Mouse (Mus musculus) cerebellum, postnatal 36 days (tissue): ENCODE measurements around the gene Rsrc1.
"Not testable (repeated sequence)": the region's sequence is repeated elsewhere in the genome, so short reads cannot be mapped to it uniquely, and the experiment has no call there.

Source experiments
- DNase-seq, 2 experiments: peaks; one replicate each; pipeline ENCODE4 v3.0.0; 2021 to 2022; ENCODE audit warnings: mixed read lengths in 2 of 2

The Rsrc1 gene

DNA sequence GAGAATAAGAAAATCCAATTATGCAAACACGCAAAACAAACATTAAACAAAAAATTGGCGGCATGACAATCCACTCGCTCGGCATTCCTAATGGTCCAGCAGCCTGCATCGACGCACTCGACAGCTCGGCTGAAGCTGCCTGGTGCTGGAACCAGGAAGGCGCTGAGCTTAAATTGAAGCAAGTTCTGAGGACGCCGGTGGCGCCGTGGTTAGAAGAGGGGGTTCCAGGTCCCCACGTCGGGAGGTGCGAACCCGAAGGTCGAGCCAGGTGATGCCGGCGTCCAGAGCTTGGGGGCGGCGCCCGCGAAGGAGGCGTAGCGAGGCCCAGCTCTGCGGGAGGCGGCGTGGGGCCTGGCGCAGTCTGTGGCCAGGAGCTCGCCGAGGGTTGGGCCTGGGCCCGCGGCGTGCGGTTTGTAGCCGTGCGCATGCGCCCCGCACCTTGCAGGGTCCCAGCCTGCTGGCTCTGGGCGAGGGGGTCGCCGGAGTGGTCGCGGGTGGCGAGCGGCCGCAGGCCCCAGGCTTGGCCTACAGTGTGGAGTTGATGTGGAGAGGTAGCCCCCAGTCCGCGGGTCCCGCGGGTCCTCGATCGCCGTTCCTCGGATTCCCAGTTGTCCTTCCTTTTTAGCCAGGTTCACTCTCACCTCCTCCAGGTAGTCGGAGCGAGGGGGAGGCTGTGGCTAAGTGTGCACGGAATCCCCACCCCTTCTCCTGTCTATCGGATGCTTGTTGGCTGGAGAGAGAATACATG is 4.5 kb downstream of the Rsrc1 start:
- DNase-seq, result peak; percentile 69 to 80

DNA sequence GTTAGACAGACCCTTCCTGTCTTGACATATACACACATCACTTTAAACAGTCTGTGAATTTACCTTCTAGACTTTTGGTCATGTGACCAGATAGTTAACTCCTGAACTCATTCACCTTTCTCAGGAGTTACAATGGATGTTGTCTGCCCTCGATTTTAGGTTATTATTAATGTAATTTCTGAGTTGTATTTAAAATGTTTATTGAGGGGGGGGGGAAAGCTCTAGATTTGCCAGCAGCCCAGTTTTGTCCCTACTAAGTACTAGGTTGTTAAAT is 5.0 kb downstream of the Rsrc1 start:
- DNase-seq, result no peak

DNA sequence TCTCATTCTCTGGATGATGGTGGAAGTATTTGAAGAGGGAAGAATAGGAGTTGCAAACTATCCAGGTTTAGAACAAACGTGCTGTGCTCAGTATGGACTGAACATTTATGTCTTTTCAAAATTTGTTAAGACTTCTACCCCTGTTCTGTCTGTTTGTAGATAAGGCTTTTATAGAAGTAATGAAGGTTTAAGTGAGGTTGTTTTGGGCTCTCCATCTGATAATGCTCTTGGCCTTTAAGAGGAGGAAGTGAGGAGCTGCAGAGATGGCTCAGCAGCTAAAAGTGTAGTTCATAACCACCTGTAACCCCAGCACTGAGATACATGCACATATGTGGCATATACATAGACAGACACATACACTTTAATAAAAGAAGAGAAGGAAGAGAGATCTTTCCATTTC is 15.6 kb downstream of the Rsrc1 start:
- DNase-seq, result no peak

DNA sequence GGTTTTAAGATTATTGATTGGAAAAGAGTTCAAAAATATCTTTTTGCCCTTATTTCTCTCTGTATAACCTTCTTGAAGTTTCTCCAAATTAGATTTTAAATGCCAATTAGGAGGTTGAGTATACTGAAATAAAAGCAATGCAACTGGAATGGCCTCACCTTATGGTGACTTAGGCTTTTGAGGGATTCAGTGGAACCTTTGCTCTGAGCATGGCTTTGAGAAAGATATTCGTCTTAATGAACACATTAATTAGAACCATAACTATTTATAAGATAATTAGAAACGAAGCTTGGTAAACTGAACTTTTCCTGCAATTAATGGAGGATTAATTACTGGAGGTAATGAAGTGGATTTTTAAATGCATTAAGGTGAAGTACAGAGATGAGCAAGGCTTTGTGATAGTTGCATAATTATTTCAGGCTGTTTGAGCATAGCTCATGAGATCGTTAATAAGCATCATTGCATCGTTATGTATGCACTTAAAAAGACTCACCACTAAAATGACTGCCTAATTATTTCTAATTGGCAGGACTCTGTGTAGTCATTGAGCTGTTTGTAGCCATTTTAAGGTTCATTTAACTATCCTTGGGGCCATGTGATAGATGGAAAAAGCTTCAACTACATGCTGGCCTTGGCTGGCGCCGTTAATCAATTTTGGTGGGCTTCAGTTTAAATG is 55.3 kb downstream of the Rsrc1 start:
- DNase-seq, result no peak

DNA sequence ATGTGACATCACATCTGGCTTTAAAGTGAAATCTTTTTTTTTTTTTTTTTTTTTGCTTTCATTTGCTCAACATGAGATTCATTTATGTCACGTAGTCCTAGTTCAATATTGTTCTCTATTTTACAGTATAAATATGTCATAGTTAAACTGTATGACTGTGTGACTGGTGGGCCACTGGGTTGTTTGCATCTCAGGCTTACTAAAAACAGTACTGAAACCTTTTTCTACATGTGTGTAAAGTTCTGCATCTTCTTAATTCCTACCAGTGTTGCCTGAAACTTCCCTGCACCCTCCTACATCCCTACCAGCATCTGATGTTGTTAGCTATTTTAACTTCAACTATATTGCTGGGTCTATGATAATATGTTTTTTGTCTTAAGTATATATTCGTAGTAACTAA is 78.6 kb downstream of the Rsrc1 start:
- DNase-seq, result no peak

DNA sequence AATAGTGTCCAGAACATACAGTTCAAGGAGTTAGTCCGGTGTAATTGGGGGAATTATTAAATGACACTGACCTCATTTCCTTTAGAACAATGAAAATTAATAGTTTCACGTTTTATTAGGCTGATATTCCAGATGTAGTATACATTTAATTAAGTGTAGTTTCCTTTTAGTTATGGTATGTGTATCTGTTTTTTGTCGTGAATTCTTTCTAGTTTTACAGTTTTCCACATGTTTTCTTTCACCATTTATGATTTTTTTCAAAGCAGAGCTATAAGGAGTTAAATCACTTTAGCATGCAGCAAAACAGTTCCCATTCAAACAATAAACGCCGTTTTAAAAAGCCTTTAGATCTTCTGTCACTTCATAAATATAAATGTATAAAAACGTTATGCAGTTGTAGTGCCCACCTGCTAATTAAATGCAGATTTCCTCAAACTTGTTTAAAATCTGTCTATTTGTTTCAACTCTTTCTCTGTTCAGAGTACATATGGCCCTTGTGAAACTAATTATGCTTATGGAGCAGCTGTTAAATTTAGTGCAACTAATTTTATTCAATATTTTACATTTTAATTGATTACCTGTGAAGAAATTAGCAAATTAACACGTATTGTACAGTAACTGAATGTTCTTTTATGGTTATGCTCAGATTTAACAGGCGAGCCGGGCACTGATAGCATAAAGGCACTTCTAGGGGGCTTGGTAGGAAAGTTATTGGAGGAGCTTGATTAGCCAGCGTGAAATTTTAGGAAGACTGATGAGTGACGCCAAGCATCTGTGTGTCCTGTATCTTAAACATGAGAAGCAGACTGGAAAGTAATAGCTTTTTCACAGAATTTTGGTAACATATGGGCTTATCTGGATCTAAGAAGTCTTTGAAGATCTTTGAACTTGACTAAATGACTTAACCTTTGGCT is 89.6 kb downstream of the Rsrc1 start:
- DNase-seq, result no peak

DNA sequence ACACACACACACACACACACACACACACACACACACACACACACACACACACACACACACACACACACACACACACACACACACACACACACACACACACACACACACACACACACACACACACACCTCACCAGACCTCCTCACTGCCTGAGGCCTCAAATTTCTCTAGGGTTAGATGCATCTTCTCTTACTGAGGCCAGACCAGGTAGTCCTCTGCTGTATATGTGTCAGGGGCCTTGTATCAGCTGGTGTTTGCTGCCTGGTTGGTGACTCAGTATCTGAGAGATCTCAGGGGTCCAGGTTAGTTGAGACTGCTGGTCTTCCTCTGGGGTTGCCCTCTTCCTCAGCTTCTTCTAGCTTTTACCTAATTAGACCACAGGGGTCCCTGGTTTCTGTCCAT is 92.5 kb downstream of the Rsrc1 start:
- DNase-seq, result not testable (repeated sequence)

DNA sequence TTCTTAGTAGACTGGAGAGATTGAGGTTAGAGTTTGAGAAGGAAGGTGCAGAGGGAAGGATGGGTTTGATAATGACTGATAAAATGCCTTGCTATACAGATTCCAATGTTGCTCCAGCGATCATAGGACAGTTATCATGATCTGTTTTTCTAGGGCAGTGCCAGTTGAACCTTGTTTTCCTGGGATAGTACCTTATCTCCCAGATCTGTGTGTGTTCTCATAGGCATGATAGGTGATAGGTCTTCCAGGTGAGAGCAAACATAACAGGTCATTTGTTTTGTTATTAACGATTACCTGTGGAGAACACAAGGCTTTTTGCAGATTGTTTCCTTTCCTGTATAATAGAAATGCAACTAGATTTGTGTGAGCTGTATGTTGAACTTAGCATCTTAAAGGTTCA is 94.3 kb downstream of the Rsrc1 start:
- no peak for DNase-seq

DNA sequence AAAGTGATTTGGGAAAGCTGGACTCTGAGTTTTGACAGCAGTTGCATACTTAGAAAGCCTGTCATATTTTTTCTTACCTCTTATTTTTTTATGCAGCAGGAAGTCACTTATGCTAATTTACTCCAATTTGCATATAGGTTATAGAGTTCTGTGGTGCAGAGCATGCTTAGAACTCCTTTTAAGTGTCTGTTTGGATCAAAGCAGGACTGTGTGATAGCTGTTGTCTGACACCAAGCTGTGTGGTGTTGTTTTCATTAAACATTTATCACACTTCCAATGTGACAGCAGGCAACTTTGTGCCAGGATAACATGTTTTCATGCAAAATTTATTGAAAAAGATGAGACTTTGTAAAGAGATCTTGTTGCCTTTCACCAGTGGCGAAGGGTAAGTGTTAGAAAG is 103.6 kb downstream of the Rsrc1 start:
- DNase-seq, result no peak

DNA sequence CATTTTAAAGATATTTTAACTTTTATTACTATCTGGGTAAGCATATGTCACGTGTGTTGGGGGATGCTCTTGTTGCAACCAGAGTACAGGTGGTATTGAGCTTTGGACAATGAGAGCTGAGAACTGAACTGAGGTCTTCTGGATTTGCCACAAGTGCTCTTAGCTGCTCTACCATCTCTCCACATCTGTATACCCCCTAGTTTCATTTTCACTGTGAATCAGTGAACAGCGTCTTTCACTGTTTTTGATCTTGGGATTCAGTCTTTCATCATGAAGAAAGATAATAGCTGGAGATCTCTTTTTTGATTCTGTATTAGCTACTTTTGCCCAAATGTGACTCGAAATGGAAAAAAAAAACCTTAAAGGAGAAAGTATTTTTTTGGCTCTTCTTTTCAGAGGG is 127.2 kb downstream of the Rsrc1 start:
- no peak for DNase-seq

DNA sequence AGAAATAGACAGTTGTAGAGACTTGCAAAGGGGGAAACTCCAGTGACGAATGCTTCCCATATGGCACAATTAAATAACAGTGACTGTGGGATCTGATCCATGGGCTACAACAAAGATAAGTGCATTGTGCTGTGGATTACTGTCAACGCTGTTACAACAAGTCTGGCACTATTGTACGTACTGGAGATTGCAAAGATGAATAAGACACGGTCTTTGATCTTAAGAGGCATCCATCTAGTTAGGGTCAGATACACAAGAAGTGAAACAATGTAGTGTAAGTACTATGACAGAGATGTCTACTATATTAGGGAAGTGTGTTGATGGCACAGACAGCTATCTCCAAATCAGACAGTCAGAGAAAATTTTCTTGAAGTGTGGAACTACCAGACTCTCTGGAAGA is 135.1 kb downstream of the Rsrc1 start:
- no peak for DNase-seq

DNA sequence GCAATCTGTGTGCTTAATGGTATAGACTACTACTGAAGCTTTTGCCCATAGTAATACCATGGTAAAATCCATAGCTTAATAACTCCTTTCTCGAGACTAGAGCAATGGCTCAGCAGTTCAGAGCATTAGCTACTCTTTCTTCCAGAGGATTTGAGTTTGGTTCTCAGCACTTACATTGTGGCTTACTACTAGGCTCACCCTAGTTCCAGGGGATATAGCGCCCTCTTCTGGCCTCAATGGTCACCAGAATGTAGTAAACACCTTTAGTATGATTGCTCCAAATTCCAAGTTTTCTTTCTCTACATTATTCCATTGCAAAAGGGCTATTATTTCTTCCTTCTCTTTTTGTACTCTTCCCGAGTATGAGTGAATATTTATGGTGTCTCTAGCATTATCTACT is 151.3 kb downstream of the Rsrc1 start:
- DNase-seq, result no peak

DNA sequence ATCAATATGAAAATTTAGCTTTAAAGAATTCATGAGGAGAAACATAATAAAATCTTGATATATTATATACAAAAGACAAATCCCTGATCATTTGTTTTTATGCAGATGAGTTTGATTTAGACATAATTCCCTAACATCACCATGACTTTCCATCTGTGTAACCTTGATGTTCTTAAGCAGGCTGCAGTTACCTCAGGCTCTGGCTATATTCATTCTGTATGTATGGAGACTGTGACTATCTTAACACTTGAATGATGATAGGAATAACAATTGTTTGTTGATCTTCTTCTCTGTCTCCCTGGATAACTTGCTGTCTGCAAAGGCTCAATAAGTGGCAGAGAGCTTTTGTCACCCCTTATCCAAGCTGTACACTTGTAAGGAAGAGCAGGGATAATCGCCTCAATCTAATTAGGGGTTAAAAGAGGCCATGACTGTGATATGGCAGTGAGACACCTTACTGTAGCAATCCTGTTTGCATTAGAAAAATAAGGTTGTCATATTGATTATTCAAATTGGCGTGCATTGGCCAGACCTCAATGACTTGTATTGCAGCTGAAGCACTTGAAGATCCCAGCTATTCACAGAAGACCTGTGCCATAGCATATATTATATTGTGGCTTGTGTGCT is 154.7 kb downstream of the Rsrc1 start:
- DNase-seq, result no peak

DNA sequence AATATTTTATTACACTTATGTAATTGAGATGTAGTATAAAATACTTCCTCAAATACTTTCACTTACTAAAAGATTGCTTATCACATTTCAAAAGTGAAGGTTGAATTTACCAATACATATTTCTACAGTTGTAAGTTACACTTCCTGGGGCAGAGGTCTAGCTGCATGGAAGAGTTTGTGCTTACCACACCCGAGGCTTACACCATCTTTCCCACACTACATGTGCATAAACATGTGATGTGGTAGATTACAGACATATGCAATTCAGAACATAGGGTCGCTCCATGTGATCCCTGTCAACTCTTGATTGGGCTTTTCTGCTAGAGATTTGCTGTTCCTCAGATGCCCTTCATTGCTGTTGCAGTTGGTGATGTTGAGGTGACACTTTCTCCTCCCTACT is 163.8 kb downstream of the Rsrc1 start:
- no peak for DNase-seq

DNA sequence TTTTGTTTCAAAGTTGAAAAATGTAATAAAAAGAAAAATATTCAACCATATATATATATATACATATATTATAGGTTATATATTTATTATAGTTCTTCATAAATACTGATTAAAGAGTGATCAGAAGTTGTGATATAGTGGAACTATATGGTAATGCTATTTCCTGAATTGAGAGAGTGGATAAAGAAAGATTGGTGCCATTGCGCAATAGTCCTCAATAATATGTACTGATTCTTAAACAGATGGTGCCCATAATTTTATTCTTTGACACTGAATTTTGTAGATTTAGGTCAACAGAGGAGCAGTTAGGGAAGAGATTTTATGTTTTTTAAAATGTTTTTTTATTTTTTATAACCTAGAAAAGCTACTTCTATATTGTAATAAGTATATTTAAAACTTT is 165.1 kb downstream of the Rsrc1 start:
- no peak for DNase-seq

DNA sequence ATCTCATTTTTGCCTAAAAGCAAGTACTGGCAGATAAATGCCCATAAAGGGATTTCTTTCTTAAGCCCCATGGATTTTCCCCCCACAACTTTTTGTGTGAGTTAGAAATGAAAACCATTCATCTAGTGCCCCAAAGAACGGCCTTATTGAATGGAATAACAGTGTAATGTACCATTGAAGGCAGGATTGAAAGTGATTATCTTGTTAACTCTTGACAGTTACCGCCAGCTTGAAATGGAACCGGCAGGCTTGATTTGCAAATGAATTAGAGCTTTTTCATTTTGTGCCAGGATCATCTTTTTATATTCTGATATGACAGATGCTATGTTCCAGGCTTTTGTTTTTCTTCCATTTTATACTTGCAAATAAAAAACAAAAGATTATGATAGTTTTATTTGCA is 166.1 kb downstream of the Rsrc1 start:
- DNase-seq, result no peak

DNA sequence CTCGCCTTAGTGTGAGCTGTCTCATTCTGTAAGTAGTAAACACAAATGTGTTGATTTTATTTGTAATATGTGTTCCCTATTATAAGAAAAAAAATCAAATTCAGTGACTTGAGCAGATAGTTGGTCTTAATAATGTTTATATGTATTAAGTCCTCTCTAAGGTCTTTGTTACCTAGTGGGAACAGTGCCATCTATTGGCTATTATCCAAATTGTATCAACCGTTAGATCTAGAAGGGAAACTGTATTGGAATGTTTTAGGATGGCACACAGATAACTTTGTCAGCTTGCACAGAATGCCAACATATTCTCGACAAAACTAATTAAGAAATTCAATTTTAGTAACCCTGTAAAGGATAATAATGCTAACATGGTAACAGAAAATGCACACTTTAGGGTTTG is 216.0 kb downstream of the Rsrc1 start:
- DNase-seq, result no peak

DNA sequence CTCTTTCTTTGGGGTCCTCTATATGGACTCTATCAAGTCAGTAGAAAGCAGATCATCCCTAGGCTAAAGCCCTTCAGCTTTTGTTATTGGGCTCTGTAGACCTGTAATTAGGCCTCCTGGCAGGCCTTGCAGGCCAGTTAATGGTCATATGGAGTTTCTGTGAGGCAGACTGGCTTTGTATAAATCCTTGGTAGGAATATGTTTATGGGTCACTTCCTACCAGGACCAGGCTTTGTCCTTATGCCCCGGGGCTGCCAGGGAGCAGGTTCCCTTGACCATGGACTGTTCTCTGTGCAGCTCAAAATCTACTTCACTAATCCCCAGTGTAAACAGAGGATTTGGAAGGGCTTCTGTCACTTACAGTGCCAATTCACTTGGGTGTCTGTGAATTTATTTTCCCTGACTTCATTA is 231.9 kb downstream of the Rsrc1 start:
- no peak for DNase-seq

DNA sequence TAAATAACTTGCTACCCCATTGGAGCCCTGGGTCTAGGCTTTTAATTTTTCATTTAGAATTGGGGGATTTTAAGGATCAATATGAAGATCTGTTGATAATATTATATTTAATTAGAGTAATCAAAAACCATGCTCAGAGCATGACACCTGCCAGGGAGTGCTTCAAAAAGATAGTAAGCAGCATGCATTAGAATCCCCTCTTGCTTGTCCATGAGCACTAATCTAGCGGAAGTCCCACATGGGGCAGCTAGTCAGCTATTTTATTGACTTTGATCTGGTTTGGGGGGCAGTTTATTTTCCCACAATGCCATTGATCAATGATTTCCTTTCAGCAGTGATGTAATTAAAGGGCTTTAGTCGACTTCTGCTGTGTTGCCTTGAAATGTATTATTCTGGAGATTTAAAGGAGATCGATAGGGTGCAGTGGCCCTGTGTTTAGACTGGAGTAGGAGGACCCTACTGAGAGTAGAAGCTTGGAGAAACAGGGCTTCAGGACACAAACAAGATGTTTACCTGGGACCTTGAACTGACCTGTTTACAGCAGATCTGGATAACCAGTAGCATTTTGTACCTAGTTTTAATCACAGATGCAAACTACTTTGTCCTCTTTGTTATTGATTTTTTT is 251.5 kb downstream of the Rsrc1 start:
- DNase-seq, result no peak

DNA sequence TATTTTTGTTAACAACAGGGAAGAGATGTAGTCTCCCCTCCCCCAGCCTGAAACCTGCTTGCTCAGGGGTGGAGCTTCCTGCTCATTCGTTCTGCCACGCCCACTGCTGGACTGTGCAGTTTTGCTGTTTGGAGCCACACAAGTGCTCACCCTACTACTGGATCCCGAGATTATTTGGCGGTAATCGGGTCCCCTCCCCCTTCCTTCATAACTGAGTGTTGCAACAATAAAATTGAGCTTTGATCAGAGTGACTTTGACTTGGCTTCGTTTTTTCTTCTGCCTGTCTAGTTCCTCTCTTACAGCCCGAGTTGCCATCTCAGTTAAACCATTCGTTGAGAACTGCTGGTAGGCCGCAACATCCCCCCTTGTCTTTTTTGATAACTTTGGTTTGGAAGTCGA is 261.3 kb downstream of the Rsrc1 start:
- not testable (repeated sequence) for DNase-seq

DNA sequence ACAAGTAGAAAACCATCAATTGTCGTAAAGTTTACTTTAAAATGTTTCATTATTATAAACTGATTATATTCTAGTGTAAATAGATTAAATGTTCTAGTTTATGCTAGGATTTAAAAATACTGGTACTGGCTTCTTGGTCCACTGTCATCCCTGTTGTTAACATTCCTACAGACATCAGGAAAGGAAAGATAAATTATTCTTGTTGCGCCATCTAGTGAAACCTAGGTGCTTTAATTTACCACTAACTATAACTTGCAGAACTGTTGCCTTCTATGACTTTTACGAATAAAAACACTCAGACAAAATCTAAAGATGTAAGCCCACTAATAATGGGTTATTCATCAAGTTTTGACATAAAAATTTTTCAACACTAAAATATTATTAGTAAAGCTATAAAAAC is 286.3 kb downstream of the Rsrc1 start:
- no peak for DNase-seq

DNA sequence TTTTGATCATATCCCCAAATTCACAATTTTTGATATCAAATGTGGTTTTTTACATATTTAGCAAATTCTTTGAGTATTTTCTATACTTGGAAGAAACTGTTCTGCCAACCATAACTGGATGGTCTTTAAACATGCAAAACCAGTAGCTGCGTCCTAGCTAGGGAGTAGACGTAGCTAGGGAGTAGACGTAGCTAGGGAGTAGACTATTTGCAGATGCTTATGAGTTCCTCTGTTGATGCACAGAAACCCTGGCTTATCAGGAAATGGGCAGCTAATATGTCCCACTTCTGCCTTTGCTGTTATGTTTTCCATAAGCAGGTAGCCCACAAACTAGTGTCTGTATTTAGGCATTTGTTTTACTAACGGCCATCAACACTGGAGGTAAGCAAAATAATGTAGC is 298.6 kb downstream of the Rsrc1 start:
- DNase-seq, result no peak

DNA sequence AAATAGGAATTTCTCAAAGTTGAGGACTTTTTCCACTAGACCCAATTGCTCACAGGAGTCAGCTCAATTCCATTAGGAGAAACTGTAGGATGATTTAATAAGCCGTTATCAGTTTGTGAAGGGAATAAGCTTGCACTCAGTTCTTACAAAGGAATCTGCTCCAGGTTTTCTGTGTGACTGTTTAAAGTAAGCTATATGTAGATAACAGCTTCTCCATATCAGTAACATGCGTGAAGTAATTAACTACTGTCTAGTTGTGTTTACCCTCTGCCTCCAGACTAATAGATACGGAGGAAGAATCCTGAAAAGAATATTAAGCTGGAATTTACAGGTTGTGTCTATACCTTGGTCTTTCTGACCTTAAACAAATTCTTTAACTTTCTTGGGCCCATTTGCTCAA is 299.1 kb downstream of the Rsrc1 start:
- DNase-seq, result no peak
